Mouse (Mus musculus) spleen, postnatal 36 days (tissue): ENCODE results near the gene Trib2.
A peak's percentile ranks its signal among the peaks of the same experiment; 100 is the strongest.

Experiments
- DNase-seq, 2 experiments: peaks; one replicate each; pipeline ENCODE4 v3.0.0; 2022; ENCODE audit warnings: low spot score in 2 of 2, mixed read lengths in 1 of 2

Trib2 gene

DNA sequence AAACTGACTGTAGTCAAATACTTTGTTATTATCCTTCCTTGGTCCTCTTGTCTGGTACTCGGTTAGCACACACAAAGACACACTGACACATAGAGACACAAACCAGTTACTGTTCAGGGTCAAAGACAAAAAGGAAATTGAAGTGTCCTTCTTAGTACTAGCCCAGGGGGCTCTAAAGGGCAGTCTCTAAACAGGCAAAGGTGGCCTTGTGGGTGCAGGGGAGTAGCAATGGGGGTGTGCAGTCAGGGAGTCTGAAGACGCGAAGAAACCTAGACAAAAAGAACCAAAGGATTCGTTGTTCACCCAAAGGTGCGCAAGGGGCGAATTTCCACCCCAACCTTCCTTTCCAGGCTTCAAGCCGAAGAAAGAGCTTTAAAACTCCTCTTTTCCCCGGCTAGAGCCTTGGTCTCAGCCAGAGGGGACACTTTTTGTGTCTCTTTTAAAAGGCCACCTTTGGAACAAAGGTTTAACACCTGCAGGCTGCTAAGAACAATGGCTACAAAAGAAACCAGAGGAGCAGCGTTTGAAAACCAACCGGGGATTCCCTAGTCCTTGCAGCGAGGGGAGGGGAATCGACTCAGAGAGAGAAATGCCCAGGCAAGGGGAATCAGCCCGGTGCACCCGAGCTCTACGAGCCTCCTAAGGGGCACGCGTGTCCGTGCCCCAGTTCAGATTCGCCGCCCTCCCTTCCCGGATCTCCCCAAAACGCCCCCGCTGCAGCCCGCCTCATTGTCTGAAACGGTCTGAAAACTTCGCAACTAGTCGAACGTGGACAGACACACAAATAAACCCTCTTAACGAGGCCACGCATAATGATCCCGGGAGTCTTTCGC, 2.3 kb downstream of the Trib2 start:
- DNase-seq = peak; percentile 54 to 56

DNA sequence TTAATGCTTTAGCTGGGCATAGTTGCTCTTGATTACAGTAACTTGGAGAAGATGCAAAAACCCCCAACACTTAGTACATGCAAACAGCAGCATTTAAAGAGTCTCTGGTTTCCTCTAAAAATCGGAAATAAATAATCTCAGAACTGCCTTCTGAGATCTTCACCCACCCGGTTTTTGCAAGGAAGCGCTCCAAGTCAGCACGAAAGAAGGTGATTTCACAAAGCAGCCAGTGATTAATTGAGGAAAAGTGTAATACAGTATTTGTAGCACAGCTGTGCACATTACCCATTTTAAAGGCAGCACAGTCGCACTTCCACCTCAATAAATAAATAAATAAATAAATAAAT, 2.9 kb downstream of the Trib2 start:
- DNase-seq = no peak

DNA sequence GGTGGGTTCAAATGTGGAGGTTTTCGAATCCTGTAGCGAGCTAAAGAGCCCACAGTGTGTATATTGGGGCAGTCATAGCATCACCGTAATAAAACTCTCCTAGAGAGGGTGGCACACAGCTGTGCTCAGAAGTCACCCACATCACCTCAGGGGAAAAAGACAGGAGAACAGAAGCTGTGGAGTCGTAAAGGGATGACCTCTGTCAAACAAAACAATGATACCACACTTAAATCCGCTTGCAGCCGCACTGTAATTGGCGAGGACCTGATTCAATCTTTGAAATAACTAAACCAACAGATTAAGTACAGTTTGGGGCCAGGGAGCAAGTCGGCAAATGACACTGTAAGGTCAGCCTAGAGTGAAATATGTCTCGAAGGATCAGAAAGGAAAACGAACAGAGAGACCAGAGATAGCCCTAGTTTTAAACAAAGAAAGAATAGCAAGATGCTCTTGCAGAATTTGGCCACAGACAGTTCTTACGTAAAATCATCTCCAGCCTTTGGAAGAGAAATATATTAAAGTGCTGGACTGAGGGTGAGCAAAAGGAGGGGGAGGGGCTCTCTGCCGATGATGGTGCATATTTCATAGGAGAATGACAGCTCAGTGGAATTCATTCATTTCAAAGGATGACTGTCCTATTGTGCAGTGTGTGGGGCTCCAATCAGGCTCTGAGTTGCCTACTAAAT, 3.4 kb downstream of the Trib2 start:
- DNase-seq = no peak

DNA sequence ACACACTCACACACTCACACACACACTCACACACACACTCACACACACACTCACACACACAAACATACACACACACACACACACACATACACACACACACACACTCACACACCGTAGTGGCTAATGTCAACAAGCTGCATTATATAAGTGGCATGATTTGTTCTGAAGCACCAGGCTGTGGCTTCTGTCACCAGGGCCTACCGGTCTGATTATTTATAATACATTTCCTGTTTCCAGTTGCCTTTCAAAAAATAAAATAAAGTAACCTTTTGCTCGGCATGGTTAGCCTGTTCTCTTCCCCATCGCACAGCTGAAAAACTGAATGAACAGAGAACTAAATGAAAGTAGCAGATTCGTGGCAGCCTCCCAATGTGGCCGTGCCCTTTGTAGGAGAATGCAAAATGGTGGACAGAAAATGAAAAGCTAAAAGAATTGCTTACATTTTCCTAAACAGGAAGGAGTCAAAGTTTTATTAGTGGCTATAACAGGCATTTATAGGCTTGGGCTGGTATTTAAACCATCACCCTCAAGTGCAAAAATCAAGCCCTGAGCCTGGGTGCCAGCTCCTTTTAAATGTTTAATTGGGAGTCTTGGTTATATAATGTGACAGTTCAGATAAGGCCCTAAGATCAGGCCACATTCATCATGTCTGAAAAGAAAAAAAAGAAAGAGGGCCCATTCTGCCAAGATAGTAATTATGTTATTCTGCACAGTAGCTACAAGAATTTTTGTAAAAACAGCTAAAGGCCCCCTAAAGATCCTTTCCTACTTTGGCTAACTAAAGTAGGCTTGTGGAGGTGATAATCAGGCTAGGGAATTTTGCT, 4.4 kb downstream of the Trib2 start:
- no peak for DNase-seq

DNA sequence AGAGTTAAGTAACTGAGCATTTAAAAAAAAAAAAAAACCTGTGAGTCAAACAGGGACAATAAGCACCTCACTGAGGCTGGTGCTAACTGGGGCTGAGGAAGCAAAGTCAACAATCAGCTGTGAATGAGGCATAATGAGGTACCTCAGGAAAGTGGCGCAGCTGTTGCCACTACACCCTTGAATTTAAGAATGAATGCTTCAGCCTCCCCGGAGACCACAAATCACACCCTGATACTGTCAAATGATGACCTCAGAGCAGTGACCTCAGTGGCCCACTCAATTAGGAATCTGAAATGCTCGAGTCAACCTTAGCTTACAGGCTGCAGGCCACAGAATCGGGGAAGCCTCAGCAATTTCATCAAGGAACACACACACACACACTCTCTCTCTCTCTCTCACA, 5.0 kb downstream of the Trib2 start:
- DNase-seq = peak in 1 of 2 experiments; percentile 9

DNA sequence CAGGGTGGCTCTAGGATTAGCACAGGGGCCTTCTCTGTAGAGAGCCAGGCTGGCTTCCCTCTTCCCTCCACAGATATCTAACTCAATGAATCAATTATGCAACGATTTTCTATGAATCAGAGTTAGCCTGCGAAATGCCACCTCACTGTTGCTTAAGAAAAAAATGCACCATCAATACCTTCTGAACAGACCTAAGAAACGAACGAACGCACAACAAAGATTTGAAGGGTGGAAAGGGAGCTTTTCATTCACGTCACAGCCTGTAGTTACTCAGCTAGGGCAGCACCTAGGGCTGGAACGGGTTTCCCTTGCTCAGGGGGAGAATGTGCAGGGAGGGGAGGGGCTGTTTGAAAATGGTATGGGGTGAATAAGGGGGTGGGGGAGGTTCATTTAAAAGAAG, 5.8 kb downstream of the Trib2 start:
- DNase-seq = no peak

DNA sequence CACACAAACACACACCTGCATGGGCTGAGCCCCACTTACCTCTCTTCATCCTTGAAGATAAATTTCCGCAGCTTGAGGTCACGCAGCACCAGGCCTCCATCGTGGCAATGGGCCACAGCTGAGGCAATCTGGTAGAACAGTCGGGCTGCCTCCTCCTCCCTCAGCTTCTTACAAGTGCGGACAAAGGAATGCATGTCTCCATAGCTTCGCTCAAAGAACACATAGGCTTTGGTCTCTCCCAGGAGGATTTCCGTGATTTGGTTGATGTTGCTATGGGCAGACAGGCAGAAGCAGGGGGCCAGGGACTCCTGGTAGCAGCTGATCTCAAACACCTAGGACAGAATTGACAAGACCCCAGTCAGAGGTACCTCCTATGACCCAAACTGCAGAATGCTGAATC, 7.1 kb downstream of the Trib2 start:
- DNase-seq = no peak

DNA sequence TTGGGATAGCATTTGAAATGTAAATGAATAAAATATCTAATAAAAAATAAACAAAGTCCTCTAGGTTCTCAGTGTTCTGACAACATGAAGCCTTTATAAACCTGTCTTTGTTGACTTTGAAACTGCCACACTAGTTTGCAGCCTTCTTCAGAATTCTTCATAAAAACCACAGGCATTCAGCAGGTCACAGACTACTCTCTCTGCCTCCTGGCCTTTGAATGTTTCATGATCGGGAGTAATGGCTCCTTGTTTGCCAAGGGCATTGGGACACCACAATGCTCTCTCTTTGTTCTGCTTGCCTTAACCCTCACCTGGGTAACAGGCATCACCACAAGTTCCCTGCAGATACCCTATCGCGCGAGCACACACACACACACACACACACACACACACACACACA, 7.5 kb downstream of the Trib2 start:
- no peak for DNase-seq

DNA sequence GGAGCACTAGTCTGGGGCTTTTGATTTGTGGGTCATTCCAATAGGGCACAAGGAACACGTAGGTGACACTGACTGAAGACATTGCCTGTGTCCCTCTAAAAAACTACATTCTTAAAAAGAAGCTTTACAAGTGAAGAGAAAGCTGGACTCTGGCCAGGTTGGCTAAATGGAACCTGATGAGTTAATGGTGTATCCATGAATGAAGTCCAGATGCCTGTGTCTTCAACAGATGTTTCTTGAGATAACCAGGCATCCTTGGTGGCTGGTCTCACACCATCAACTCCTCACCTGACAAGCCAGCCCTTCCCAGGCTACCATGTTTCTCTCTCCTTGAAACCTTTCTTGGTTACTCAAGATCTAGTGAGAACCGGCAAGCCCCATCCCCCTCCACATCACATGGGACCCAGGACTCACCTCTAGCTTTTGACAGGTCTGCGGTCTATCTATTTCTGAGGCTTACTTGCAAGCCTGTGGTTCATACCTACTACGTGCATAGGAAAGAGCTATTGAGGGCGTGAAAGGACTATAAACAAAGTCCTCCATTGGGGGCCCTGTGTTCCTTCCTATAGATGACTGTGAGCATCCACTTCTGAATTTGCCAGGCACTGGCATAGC, 8.4 kb downstream of the Trib2 start:
- no peak for DNase-seq

DNA sequence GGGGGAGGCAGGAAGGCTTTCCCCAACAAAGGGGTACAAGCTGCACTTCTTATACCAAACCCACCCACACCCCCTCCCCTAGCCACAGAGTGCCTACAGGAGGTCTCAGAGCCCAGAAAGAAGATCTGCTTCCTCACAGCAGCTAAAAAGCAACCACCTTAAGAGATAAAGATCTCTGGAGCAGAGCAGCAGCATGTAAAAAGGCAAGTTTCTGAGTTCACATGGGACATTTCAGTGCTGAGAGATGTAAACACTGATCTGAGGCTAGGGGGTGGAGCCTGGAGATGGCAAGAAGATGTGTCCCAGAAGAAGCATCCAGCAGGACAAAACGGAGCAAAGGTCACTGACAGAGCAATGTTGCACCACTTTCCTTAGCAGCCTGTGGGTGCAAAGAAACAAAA, 11.8 kb downstream of the Trib2 start:
- no peak for DNase-seq

DNA sequence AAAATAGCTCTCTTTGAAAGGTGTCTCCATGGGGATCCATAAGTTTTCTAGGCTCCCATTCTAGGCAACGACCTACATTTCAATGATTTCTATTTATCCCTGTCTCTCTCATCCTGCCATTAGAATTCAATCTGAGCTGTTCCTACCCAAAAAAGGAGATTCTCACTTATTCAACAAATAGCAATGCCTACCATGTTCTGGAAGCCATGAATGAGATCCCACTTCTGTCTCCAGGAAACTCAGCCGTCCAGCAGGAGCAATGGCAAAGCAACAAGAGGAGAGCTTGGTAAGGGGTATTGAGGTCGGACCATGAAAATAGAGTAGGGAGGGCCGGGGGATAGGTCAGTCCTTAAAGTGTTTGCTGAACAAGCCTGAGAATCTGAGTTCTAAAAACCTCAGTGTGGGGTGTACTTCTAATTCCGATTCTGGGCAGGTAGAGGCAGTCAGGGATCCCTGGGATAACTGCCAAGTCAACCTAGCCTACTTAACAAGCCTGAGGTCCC, 12.7 kb downstream of the Trib2 start:
- no peak for DNase-seq

DNA sequence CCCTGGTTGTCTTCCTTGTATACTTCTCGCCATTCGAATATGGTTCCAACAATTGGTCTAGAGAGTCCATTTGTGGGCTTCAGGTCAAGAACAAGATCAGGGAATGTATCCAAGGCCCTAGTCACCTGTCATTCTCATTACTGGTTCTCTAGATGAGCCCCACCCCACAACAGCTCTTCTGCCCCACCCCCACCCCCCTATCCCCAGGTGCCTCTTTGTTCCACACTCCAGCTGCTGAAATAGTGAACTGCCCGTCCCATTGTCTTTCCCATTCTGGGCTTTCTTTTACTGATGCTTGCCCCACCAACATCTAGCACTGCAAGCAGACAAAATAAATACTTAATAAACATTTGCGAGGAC, 15.2 kb downstream of the Trib2 start:
- DNase-seq = no peak

DNA sequence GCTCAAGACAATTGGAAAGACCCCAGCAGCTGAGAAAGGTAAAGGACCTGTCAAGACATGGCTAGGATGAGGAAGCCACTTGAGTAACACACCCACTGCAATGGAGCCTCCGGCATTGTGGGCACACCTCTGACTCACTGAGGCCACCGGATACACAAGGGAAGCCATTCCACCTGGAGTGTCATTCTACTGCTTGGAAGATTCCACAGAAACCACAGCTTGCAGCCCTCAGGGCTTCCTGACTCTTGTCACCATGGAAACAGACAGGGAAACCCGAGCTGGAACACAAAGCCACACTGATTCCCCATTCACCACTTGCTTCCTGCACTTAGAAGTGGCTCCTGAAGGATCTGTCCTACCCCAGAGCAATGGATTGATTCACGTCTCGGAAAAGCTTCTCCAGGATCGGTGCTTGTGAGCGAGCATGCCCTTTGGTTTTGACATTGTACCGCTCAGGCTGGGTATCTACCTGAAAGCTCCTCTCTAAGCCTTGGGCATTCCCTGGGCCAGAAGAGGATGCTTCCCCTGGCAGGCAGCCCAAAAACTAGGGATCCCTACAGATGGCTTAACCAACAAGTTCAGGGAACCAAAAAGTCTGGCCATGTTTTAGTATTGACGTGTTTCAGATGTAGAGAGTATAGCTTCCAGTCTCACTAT, 15.7 kb downstream of the Trib2 start:
- no peak for DNase-seq

DNA sequence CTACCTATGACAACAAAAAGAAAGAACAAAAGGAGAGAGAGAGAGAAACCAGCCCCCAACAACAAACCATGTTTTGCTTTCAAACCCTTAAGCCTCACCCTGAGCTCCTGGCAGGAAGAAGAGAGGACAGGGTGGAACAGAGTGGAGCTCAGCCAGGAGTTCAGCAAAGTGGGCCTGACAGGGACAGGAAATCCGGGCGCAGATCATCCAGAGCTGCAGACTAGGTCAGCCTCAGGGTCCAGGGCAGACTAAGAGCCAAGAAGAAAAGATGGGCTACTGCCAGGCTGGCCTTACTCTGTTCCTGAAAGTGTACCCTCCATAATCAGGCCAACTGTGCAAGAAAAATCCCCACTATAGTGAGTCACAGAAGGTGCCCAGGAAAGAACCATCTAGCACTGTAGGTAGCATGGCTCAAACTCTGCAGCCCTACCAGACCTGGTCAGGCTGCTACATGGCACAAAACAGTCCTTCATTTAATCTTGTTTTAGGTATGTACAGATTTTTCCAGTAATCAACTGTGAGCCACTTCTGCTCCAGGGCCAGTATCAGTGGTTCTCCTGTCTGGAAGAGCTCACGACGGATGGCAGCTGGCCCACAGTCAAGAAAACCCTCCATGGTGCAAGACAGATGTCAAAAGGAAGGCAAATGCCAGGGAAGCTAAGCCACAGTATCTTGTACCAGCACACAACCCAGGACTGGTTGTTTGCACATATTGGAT, 16.4 kb downstream of the Trib2 start:
- DNase-seq = no peak

DNA sequence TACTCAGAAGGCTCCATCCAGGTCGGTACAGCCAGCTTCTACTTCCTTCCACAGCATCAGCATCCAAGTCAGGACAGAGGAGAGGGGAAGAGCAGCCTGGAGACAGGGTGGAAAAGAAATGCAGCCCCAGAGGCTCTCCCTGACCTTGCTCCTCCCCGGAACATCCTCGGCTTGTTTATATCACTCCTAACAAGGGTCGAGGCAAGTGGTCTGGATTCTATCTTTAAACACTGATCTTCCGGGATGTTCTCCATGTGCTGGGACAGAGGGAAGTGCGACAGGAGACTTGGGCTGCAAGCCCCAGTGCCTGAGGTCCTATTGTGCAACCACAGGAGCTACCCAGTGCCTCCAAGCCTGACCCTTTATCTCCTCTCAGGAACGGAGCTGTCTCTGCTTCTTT, 18.7 kb downstream of the Trib2 start:
- no peak for DNase-seq

DNA sequence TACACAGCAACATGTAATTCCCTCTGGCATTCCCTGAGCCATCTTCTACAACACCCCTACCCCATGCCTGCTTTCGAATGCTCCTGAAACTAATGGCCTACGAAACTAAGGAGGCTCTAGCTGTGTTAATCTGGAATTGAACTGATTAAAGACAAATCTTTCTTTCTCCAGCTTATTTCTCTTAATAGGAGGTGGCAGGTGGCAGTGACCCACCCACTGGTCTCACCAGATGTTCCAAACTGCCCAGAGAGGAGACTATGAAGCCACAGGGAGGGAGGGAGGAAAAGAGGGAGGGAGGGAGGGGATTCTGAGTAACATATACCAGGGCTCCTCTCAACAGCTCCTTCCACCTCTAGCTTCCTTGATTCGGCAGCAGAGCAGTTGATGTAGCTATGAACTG, 20.8 kb downstream of the Trib2 start:
- DNase-seq = no peak

DNA sequence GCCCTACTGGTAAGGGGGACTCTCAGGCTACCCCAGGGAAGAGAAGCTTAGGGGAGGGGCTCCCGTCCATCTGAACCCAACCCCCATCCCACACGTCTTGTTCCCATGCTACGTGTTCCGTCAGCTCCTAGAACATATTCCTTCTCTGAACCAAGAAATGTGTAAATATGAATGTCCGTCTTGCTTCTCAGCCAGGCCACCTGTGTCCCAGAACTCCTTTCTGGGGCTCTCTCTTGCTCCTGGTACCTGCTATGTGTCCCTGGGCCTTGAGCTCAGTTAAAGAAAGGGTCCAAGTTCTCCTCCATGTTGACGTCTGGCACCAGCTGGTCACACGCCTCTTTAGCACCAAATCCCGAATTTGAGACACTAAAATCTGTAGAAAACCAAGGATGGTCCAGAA, 23.4 kb downstream of the Trib2 start:
- DNase-seq = no peak

DNA sequence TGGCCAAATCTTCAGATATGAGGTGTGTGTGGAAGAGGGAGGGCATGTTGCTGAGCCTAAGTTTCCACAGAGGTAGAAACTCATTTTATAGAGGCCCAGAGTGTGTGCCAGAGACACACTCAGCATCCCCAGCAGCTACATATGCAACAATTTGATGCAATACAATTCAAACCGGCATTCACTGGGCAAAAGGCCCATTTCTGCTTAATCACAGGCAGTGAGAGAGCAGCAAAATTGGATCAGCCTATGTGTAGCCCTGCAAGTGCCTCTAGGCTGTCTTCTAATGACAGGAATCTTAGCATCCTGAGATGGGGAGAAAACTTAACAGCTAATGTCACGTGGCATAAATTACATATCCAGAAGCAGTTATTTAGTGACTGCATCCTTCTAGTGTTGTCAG, 26.5 kb downstream of the Trib2 start:
- DNase-seq = no peak

DNA sequence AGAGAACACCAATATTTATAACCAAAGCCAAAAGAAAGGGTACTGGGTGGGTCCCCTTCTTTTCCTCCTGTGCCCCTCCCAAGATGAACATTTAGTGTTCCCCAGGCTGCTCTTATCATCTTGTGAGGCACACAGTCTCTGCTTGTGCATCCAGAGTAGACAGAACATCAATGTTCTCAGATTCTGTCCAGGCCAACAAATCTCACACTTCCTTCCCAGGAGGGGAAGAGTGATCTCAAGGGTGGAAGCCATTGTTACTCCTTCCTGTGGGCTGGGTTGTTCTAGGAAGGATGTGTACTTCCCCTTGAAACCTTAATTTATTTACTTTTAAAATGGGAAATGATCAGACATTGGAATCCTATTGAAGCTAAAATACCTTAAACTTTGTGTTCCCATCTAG, 39.7 kb downstream of the Trib2 start:
- DNase-seq = no peak

DNA sequence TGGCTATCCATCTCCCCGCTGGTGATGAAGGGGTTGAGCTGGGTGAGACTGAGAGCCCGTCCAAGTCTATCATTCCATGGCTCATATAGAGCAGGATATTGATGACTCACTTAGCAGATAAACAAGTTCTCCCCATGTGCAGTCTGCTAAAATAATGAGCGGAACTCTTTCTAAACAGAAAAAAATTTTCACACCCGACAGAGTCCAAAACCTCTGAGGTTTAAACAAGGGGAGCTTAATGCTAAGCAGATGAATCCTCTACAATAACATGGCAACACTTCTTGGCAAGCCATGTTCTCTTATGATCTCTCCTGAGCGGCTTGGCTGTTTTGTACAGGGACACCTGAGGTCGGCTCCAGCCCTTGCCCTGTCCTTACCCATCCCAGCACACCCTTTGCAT, 45.0 kb downstream of the Trib2 start:
- no peak for DNase-seq

DNA sequence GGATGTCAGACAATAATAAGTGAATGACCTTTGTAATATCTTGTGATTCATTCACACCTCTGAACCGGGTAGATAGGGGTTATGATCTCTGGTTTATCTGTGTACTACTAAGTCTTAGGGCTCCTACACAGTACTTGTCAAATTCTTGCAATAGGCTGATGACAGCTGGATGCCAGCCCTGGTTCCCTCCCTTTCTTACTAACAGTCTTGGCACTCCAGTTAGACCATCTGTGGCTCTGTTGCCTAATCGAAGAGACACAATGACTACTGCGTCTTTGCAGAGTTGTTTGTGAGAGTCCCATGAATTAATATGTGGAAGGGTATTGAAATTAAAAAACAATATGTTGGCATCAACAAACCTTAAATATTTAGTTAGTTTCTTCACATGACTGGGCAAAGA, 48.2 kb downstream of the Trib2 start:
- DNase-seq = no peak
